Mouse (Mus musculus) kidney, postnatal 25 days (tissue): ENCODE data around the gene C2cd4c.
A peak's percentile ranks its signal among the peaks of the same experiment; 100 is the strongest.

Experiments
- DNase-seq, 2 experiments: peaks; one replicate each; pipeline ENCODE4 v3.0.0; 2021; ENCODE audit warnings: mixed read lengths in 2 of 2

Gene C2cd4c

GRCm38 (mm10) chr10:79578276-79578675 lies 35.5 kb downstream of the C2cd4c start:
- DNase-seq: peak in 1 of 2 experiments; percentile 19

- DNase-seq: no peak
These were observed 36.4 kb downstream of the C2cd4c start for GRCm38 (mm10) chr10:79577376-79577775.

GRCm38 (mm10) chr10:79575754-79576153 lies 38.1 kb downstream of the C2cd4c start:
- peak in 1 of 2 experiments; percentile 8 for DNase-seq

GRCm38 (mm10) chr10:79574796-79575195 lies 39.0 kb downstream of the C2cd4c start:
- DNase-seq: peak in 1 of 2 experiments; percentile 10

- peak in 1 of 2 experiments; percentile 19 for DNase-seq
These were observed 39.5 kb downstream of the C2cd4c start for GRCm38 (mm10) chr10:79574350-79574749.

GRCm38 (mm10) chr10:79573611-79574010 lies 40.2 kb downstream of the C2cd4c start:
- DNase-seq: peak in 1 of 2 experiments; percentile 21

- DNase-seq: peak in 1 of 2 experiments; percentile 11
These were observed 42.5 kb downstream of the C2cd4c start for GRCm38 (mm10) chr10:79571314-79571713.

- DNase-seq: peak in 1 of 2 experiments; percentile 6
These were observed 43.9 kb downstream of the C2cd4c start for GRCm38 (mm10) chr10:79569921-79570320.

GRCm38 (mm10) chr10:79559716-79560115 lies 54.1 kb downstream of the C2cd4c start:
- DNase-seq: peak in 1 of 2 experiments; percentile 17

- peak in 1 of 2 experiments; percentile 15 for DNase-seq
These were observed 56.3 kb downstream of the C2cd4c start for GRCm38 (mm10) chr10:79557496-79557895.

GRCm38 (mm10) chr10:79556951-79557350 lies 56.9 kb downstream of the C2cd4c start:
- peak in 1 of 2 experiments; percentile 11 for DNase-seq
